Mouse (Mus musculus): Measurements from ENCODE around the gene Auts2.

- TF ChIP-seq POLR2A (IDR thresholded peaks at IDR 0.05; ENCODE audit: insufficient read depth, low read depth, low read length) (no peak), CTCF (IDR thresholded peaks at IDR 0.05) (no peak)
Measured at GRCm38 (mm10) chr5:132394800-132395575, 148.2 kb downstream of the Auts2 start.

Measured in heart, adult 2 months (tissue).